Mouse (Mus musculus): ENCODE measurements around the gene Phka1.

DNA sequence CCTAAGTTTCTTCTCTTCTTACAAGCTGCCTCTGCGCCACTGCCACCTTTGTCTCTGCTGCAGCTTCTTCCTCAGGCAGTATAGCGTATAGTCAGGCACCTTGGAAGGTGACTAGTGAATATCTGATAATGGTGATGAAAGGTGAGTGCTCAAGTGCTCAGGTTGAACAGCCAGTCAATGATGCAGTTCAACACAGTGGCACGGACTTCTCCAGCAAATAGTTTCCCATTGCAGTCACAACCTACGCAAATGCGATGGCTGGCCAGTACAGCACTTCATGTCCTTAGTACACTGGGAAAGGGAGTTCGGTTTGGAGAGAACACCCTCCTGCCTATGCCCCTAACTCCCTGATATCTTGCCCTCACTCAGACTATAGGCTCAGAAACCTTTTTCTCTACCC is 1.1 kb upstream of the Phka1 start:
- no peak for TF ChIP-seq POLR2AphosphoS2 (IDR thresholded peaks at IDR 0.05; ENCODE audit: insufficient read length, low read depth)
- no peak for TF ChIP-seq POLR2A (IDR thresholded peaks at IDR 0.05; ENCODE audit: insufficient read length, low read depth)
- no peak for TF ChIP-seq MAX (IDR thresholded peaks at IDR 0.05; ENCODE audit: low read depth)
- no peak for TF ChIP-seq MYOG (IDR thresholded peaks at IDR 0.05; ENCODE audit: control insufficient read depth in 1 of 3, insufficient read depth in 1 of 3, insufficient read length in 2 of 3, low read depth in 2 of 3)
- no peak for TF ChIP-seq CEBPB (IDR thresholded peaks at IDR 0.05; ENCODE audit: insufficient read depth, poor library complexity, severe bottlenecking)
- TF ChIP-seq MYOD1 (IDR thresholded peaks at IDR 0.05; ENCODE audit: control insufficient read depth in 1 of 3, insufficient read length in 2 of 3, low read depth in 2 of 3): no peak
- TF ChIP-seq TCF12 (IDR thresholded peaks at IDR 0.05; ENCODE audit: insufficient read depth, poor library complexity, severe bottlenecking): no peak
- TF ChIP-seq E2F4 (IDR thresholded peaks at IDR 0.05; ENCODE audit: insufficient read depth): no peak
- TF ChIP-seq USF1 (IDR thresholded peaks at IDR 0.05; ENCODE audit: low read depth): no peak
- no peak for TF ChIP-seq REST (IDR thresholded peaks at IDR 0.05; ENCODE audit: insufficient read depth, insufficient read length)
- TF ChIP-seq TCF3 (IDR thresholded peaks at IDR 0.05; ENCODE audit: insufficient read length, low read depth): no peak
